Mouse (Mus musculus) intestine, embryonic 14.5 days (tissue): Measurements from ENCODE around the gene Chil1. TPM values are rescaled to one million over a fixed set of nuclear protein-coding genes. Genes with fewer than 3 reads are reported as not detected.

Experiments used
- ATAC-seq: fragments of 200-750 bp; cut with Nextera tagmentation; replicated peaks from 2 replicates; pipeline ENCODE4 v1.8.0; 2017; ENCODE audit warnings: low read depth, moderate number of reproducible peaks, moderate TSS enrichment, moderate library complexity; ENCODE audit not compliant: low FRiP score, low TSS enrichment
- DNase-seq: peaks from one replicate; pipeline ENCODE4 v3.0.0-alpha.2; 2018; ENCODE audit warnings: low spot score
- H3K27ac ChIP-seq: fragments of 300-500 bp; sonication (generic); 2 replicates; pipeline ENCODE4 v1.5.1; 2014; ENCODE audit warnings: low read depth, mild to moderate bottlenecking, control low read depth
- H3K27me3 ChIP-seq: fragments of 300-500 bp; sonication (generic); replicated peaks from 2 replicates; pipeline ENCODE4 v1.6.1; 2014; ENCODE audit warnings: low read length, control low read depth; ENCODE audit not compliant: control insufficient read depth, insufficient read depth
- H3K36me3 ChIP-seq: fragments of 300-500 bp; sonication (generic); 2 replicates; pipeline ENCODE4 v1.6.1; 2014; ENCODE audit warnings: low read length, control low read depth; ENCODE audit not compliant: control insufficient read depth, insufficient read depth
- H3K4me1 ChIP-seq: fragments of 300-500 bp; sonication (generic); replicated peaks from 2 replicates; pipeline ENCODE4 v1.6.1; 2014; ENCODE audit warnings: low read length, control low read depth, mixed read lengths; ENCODE audit not compliant: control insufficient read depth, insufficient read depth
- H3K4me2 ChIP-seq: fragments of 300-500 bp; sonication (generic); 2 replicates; pipeline ENCODE4 v1.6.1; 2014; ENCODE audit warnings: low read length
- H3K4me3 ChIP-seq: fragments of 300-500 bp; sonication (generic); 2 replicates; pipeline ENCODE4 v1.5.1; 2014; ENCODE audit warnings: low read depth, low read length, control low read depth, mixed read lengths
- H3K9ac ChIP-seq: fragments of 300-500 bp; sonication (generic); 2 replicates; pipeline ENCODE4 v1.6.1; 2014; ENCODE audit warnings: mild to moderate bottlenecking, low read length
- H3K9me3 ChIP-seq: fragments of 300-500 bp; sonication (generic); 2 replicates; pipeline ENCODE4 v1.6.1; 2016; ENCODE audit warnings: low read length, control low read depth; ENCODE audit not compliant: control insufficient read depth
- WGBS: fragments of 180-500 bp; shearing (Covaris S2); extraction: QIAGEN DNeasy Blood & Tissue Kit; methylation state at CpG from one replicate; pipeline ENCODE4 v1.1.7; 2014; 5-methylcytosine and 5-hydroxymethylcytosine counted together
- polyA plus RNA-seq: library from polyadenylated mRNA; unstranded; fragments of >200 nt; fragmentation: Nextera tagmentation; extraction: Ambion mirVana; gene quantifications from 2 replicates; pipeline ENCODE4 v1.2.1, GENCODE M21; 2014

Chil1 gene
- polyA plus RNA-seq, 1 experiment from 2014 or later, result 0.49 TPM

- WGBS, result 93% methylated on average over 3 of the region's 3 CpGs
These were observed 15.4 kb upstream of the Chil1 start for GRCm38 (mm10) chr1:134166547-134166946.

GRCm38 (mm10) chr1:134167416-134168305 lies 14.3 kb upstream of the Chil1 start:
- no peak overlapping the region for H3K9ac ChIP-seq
- ATAC-seq (no peak), DNase-seq (no peak)
- H3K4me1 ChIP-seq, result peaks cover 4% of the 10 kb centered on the region; the same call in 1 of the 2 replicates
- no peak overlapping the region for H3K27ac ChIP-seq
- WGBS, result 60% methylated on average over 14 of the region's 14 CpGs
- H3K4me3 ChIP-seq, result no peak overlapping the region
- no peaks in the 10 kb centered on the region for H3K9me3 ChIP-seq
- no peaks in the 10 kb centered on the region for H3K36me3 ChIP-seq
- no peaks in the 10 kb centered on the region for H3K27me3 ChIP-seq
- H3K4me2 ChIP-seq, result no peak overlapping the region

More at GRCm38 (mm10) chr1:134166547-134166946, 15.4 kb upstream of the Chil1 start:
- H3K36me3 ChIP-seq, result no peaks in the 10 kb centered on the region
- no peak overlapping the region for H3K9ac ChIP-seq
- ATAC-seq (no peak), DNase-seq (no peak)
- H3K4me1 ChIP-seq, result peaks cover 4% of the 10 kb centered on the region; the same call in 1 of the 2 replicates
- H3K27me3 ChIP-seq, result no peaks in the 10 kb centered on the region
- H3K9me3 ChIP-seq, result no peaks in the 10 kb centered on the region
- no peak overlapping the region for H3K4me3 ChIP-seq
- H3K27ac ChIP-seq, result no peak overlapping the region
- no peak overlapping the region for H3K4me2 ChIP-seq

- H3K9me3 ChIP-seq, result no peaks in the 10 kb centered on the region
- H3K27me3 ChIP-seq, result no peaks in the 10 kb centered on the region
- no peak for DNase-seq
- H3K9ac ChIP-seq, result no peak overlapping the region
- 66% methylated on average over 3 of the region's 3 CpGs for WGBS
- no peak for ATAC-seq
- no peak overlapping the region for H3K4me3 ChIP-seq
- H3K36me3 ChIP-seq, result no peaks in the 10 kb centered on the region
- no peak overlapping the region for H3K4me2 ChIP-seq
- peaks cover 4% of the 10 kb centered on the region; the same call in 1 of the 2 replicates for H3K4me1 ChIP-seq
- no peak overlapping the region for H3K27ac ChIP-seq
These were observed 13.4 kb upstream of the Chil1 start for GRCm38 (mm10) chr1:134168567-134168966.

- H3K9me3 ChIP-seq, result no peaks in the 10 kb centered on the region
- no peak overlapping the region for H3K4me3 ChIP-seq
- ATAC-seq, result no peak
- DNase-seq, result no peak
- H3K9ac ChIP-seq, result no peak overlapping the region
- no peak overlapping the region for H3K27ac ChIP-seq
- no peaks in the 10 kb centered on the region for H3K36me3 ChIP-seq
- WGBS, result 88% methylated on average over 8 of the region's 8 CpGs
- peaks cover 4% of the 10 kb centered on the region; the same call in 1 of the 2 replicates for H3K4me1 ChIP-seq
- no peaks in the 10 kb centered on the region for H3K27me3 ChIP-seq
- no peak overlapping the region for H3K4me2 ChIP-seq
These were observed 12.8 kb upstream of the Chil1 start for GRCm38 (mm10) chr1:134168985-134169697.

- no peaks in the 10 kb centered on the region for H3K36me3 ChIP-seq
- H3K9ac ChIP-seq, result no peak overlapping the region
- no peak overlapping the region for H3K4me2 ChIP-seq
- no peak overlapping the region for H3K27ac ChIP-seq
- H3K4me3 ChIP-seq, result no peak overlapping the region
- no peaks in the 10 kb centered on the region for H3K27me3 ChIP-seq
- H3K4me1 ChIP-seq, result no peaks in the 10 kb centered on the region
- ATAC-seq, result no peak
- no peaks in the 10 kb centered on the region for H3K9me3 ChIP-seq
- DNase-seq, result no peak
- WGBS, result 67% methylated on average over 7 of the region's 7 CpGs
These were observed 8.9 kb upstream of the Chil1 start for GRCm38 (mm10) chr1:134173081-134173480.

GRCm38 (mm10) chr1:134177976-134178375 lies 4.0 kb upstream of the Chil1 start:
- WGBS, result 88% methylated on average over 5 of the region's 5 CpGs
- ATAC-seq, result no peak

GRCm38 (mm10) chr1:134184089-134184488 lies 2.1 kb downstream of the Chil1 start:
- WGBS, result 78% methylated on average over 4 of the region's 4 CpGs
- no peaks in the 10 kb centered on the region for H3K4me1 ChIP-seq

More at GRCm38 (mm10) chr1:134177976-134178375, 4.0 kb upstream of the Chil1 start:
- H3K4me2 ChIP-seq, result no peak overlapping the region
- no peaks in the 10 kb centered on the region for H3K36me3 ChIP-seq
- no peak overlapping the region for H3K4me3 ChIP-seq
- DNase-seq, result no peak
- no peak overlapping the region for H3K9ac ChIP-seq
- no peaks in the 10 kb centered on the region for H3K4me1 ChIP-seq
- H3K27ac ChIP-seq, result no peak overlapping the region
- H3K9me3 ChIP-seq, result no peaks in the 10 kb centered on the region
- H3K27me3 ChIP-seq, result no peaks in the 10 kb centered on the region

GRCm38 (mm10) chr1:134188217-134188616 lies 6.2 kb downstream of the Chil1 start:
- Histone ChIP-seq H3K9ac (no peak overlapping the region), H3K27ac (no peak overlapping the region), H3K4me3 (no peak overlapping the region), H3K4me2 (no peak overlapping the region), H3K36me3 (no peaks in the 10 kb centered on the region), H3K4me1 (peaks cover 4% of the 10 kb centered on the region; the same call in 1 of the 2 replicates), H3K27me3 (no peaks in the 10 kb centered on the region), H3K9me3 (no peaks in the 10 kb centered on the region)
- DNase-seq, result no peak
- ATAC-seq, result no peak
- 78% methylated on average over 5 of the region's 5 CpGs for WGBS

More at GRCm38 (mm10) chr1:134184089-134184488, 2.1 kb downstream of the Chil1 start:
- Histone ChIP-seq H3K4me2 (no peak overlapping the region), H3K36me3 (no peaks in the 10 kb centered on the region), H3K27me3 (no peaks in the 10 kb centered on the region), H3K9me3 (no peaks in the 10 kb centered on the region), H3K27ac (no peak overlapping the region), H3K4me3 (no peak overlapping the region), H3K9ac (no peak overlapping the region)
- ATAC-seq, result no peak
- no peak for DNase-seq
